Mouse (Mus musculus) stomach, embryonic 16.5 days (tissue): ENCODE results near the gene Npnt. TPM values are rescaled to one million over a fixed set of nuclear protein-coding genes. Genes with fewer than 3 reads are reported as not detected.

ENCODE experiments used
- ATAC-seq: fragments of 200-750 bp; cut with Nextera tagmentation; 2 replicates; pipeline ENCODE4 v1.8.0; 2017; ENCODE audit warnings: moderate number of reproducible peaks, moderate TSS enrichment; ENCODE audit not compliant: insufficient read depth, low FRiP score
- H3K27ac ChIP-seq: fragments of 300-500 bp; sonication (generic); 2 replicates; pipeline ENCODE4 v1.5.1; 2014; ENCODE audit warnings: low read length
- H3K27me3 ChIP-seq: fragments of 300-500 bp; sonication (generic); 2 replicates; pipeline ENCODE4 v1.6.1; 2014; ENCODE audit warnings: low read length, control low read depth, mixed read lengths; ENCODE audit not compliant: control insufficient read depth, insufficient read depth
- H3K36me3 ChIP-seq: fragments of 300-500 bp; sonication (generic); 2 replicates; pipeline ENCODE4 v1.6.1; 2014; ENCODE audit warnings: low read length; ENCODE audit not compliant: control insufficient read depth, insufficient read depth
- H3K4me1 ChIP-seq: fragments of 300-500 bp; sonication (generic); 2 replicates; pipeline ENCODE4 v1.6.1; 2014; ENCODE audit warnings: low read length, control low read depth, mixed read lengths; ENCODE audit not compliant: control insufficient read depth, insufficient read depth
- H3K4me2 ChIP-seq: fragments of 300-500 bp; sonication (generic); 2 replicates; pipeline ENCODE4 v1.6.1; 2014; ENCODE audit warnings: low read depth, low read length, mixed read lengths
- H3K4me3 ChIP-seq: fragments of 300-500 bp; sonication (generic); replicated peaks from 2 replicates; pipeline ENCODE4 v1.5.1; 2014; ENCODE audit warnings: mild to moderate bottlenecking, low read length
- H3K9ac ChIP-seq: fragments of 300-500 bp; sonication (generic); 2 replicates; pipeline ENCODE4 v1.6.1; 2014; ENCODE audit warnings: low read length
- H3K9me3 ChIP-seq: fragments of 300-500 bp; sonication (generic); replicated peaks from 2 replicates; pipeline ENCODE4 v1.6.1; 2016; ENCODE audit warnings: low read length, control low read depth; ENCODE audit not compliant: control insufficient read depth
- WGBS: fragments of 180-500 bp; shearing (Covaris S2); extraction: QIAGEN DNeasy Blood & Tissue Kit; methylation state at CpG from one replicate; pipeline ENCODE4 v1.1.7; 2014; 5-methylcytosine and 5-hydroxymethylcytosine counted together
- polyA plus RNA-seq: library from polyadenylated mRNA; unstranded; fragments of >200 nt; fragmentation: Nextera tagmentation; extraction: Ambion mirVana; gene quantifications from 2 replicates; pipeline ENCODE4 v1.2.1, GENCODE M21; 2015

The Npnt gene
- polyA plus RNA-seq, 1 experiment from 2014 or later: 67.3 TPM

DNA sequence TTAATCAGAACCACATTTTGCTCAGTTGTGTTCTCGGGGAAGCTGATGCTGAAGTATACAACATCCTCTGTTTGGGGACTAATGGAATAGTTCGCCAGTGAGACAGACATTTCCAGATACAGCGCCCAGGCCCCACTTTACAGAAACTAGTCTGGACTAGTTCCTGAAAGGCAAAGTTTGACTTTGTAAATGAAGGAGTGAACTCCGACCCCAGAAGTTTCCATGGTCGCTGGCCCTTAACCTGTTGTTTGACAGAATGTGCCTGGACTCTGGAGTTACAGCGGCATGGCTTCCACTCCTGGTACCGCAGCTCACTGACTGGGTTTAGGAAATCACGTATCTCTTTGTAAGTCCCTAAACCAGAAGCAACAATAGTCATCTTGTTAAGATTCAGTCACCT is 89.3 kb downstream of the Npnt start:
- Histone ChIP-seq H3K9ac (no peak overlapping the region), H3K4me3 (no peak overlapping the region), H3K27me3 (no peaks in the 10 kb centered on the region), H3K9me3 (no peaks in the 10 kb centered on the region), H3K4me2 (no peak overlapping the region), H3K4me1 (no peaks in the 10 kb centered on the region), H3K36me3 (no peaks in the 10 kb centered on the region), H3K27ac (no peak overlapping the region)
- WGBS: 58% methylated on average over 8 of the region's 8 CpGs
- ATAC-seq: no peak

DNA sequence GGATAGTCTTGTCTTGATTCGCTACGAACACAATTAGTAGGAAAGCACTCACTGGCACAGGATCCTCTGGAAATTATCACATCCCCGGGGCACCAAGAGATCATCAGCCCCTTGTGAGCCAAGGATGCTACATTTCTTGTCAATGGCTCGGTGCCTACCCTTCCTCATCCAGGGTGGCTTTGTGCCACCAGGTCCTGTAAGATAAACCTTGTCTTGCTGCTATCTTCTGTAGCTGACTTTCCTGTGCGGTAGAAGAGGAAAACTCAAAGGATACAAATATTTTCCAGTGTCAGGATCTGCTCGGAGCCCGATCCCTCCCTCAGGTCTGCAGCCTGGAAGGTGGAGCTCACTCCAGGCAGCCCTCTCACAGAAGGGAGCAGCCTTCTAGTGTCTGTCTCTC is 90.5 kb downstream of the Npnt start:
- no peaks in the 10 kb centered on the region for H3K9me3 ChIP-seq
- 73% methylated on average over 7 of the region's 7 CpGs for WGBS
- no peak overlapping the region for H3K4me3 ChIP-seq
- no peak overlapping the region for H3K9ac ChIP-seq
- H3K27ac ChIP-seq: no peak overlapping the region
- no peaks in the 10 kb centered on the region for H3K36me3 ChIP-seq
- H3K4me2 ChIP-seq: no peak overlapping the region
- H3K4me1 ChIP-seq: no peaks in the 10 kb centered on the region
- H3K27me3 ChIP-seq: no peaks in the 10 kb centered on the region
- ATAC-seq: no peak

DNA sequence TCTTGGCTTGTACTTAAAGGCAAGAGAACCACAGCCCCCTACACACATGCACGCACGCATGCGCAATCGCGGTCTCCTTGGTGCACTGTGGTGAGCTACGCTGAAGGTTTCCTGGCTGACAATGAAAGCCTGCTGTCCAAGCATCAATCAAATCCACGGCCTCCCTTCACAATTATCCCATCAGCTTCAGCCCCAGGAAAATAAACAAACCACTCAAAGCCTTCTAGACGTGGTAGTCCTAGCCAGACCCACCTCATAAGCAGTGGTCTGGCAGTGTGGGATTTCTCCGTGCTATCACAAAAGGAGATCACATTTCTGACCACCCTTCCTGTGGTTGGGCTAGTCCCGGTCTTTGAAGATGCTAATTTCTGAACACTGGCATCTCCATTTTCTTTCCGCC is 91.2 kb downstream of the Npnt start:
- H3K27me3 ChIP-seq: no peaks in the 10 kb centered on the region
- no peak overlapping the region for H3K4me3 ChIP-seq
- no peak overlapping the region for H3K9ac ChIP-seq
- H3K9me3 ChIP-seq: no peaks in the 10 kb centered on the region
- ATAC-seq: no peak
- no peaks in the 10 kb centered on the region for H3K4me1 ChIP-seq
- H3K27ac ChIP-seq: no peak overlapping the region
- 54% methylated on average over 11 of the region's 11 CpGs for WGBS
- H3K36me3 ChIP-seq: no peaks in the 10 kb centered on the region
- H3K4me2 ChIP-seq: no peak overlapping the region

DNA sequence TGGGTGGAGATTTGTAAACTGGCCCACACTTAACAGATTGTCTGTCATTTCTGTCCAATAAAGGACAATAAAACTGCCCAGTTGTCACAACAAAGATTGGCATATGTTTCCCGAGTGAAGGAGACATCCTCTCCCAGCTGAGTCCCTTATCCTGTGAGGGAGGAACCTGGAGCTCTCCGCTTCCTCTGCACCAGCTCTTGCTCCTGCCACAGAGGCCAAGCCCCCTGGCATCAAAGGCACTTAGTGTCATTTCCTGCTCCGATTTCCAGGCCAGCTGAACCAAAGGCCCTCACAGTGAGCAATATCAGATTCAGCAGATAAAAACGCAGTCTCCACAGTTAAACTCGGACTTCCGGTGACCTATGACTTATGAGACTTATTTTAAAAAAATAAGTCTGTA is 93.4 kb downstream of the Npnt start:
- no peak for ATAC-seq
- Histone ChIP-seq H3K9me3 (no peaks in the 10 kb centered on the region), H3K36me3 (no peaks in the 10 kb centered on the region), H3K27me3 (no peaks in the 10 kb centered on the region), H3K4me3 (no peak overlapping the region), H3K27ac (no peak overlapping the region), H3K4me1 (no peaks in the 10 kb centered on the region), H3K9ac (no peak overlapping the region), H3K4me2 (no peak overlapping the region)
- WGBS: 48% methylated on average over 6 of the region's 6 CpGs

DNA sequence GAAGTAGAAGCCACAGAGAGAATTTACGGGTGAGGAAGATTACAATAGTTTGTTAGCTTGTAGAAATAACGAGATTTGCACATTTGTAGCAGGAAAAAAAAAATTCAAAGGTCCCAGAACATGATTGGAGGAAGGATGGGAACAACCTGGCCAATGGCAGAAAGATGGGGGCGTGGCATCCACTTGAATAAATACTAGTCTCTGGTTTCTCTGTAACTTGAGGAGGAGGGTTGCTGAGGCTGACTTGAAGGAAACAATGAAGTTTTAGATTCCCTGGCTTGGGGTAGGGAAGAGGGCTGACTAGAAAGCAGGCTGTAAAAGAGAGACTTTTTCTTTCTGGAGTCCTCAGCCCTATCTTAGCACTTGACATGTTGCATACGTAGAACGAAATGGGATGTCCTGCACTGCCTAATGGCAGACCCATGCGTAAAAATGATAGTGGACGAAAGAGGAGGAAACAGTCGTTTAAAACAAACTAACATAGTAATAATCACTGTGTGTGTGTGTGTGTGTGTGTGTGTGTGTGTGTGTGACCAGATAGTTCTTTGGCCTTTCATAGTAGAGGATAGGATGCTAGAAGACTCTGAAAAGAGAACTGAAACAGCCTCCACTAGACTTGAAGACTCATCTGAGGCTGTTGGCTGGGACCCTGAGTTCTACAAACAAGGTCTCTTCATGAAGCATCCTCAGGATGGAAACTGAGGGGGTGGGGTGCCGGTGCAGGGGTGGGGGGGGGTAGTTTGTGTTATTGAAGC is 94.5 kb downstream of the Npnt start:
- Histone ChIP-seq H3K27me3 (no peaks in the 10 kb centered on the region), H3K27ac (no peak overlapping the region), H3K9ac (no peak overlapping the region), H3K36me3 (no peaks in the 10 kb centered on the region), H3K4me1 (no peaks in the 10 kb centered on the region), H3K9me3 (no peaks in the 10 kb centered on the region), H3K4me3 (no peak overlapping the region), H3K4me2 (no peak overlapping the region)
- no peak for ATAC-seq
- 50% methylated on average over 9 of the region's 9 CpGs for WGBS

DNA sequence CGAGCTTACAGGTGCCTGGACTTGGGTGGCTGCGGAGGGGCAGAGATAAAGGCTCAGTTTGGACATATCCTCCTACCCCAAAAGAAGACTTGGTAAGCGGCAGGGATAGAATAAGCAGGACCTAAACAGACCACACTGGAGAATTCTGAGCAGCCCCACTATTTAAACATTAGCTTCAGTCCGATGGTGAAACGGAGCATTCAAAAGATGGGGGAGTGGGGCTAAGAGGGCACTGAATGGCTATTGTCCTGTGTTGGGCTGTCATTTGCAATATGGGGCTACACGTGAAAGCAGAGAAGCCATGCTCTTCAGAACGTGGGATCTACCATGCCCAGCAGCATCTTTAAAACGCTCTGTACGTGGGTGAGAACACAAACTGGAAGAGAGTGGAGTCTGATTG is 95.8 kb downstream of the Npnt start:
- Histone ChIP-seq H3K4me2 (no peak overlapping the region), H3K9ac (no peak overlapping the region), H3K27ac (no peak overlapping the region), H3K36me3 (no peaks in the 10 kb centered on the region), H3K27me3 (no peaks in the 10 kb centered on the region), H3K9me3 (no peaks in the 10 kb centered on the region), H3K4me1 (no peaks in the 10 kb centered on the region), H3K4me3 (no peak overlapping the region)
- ATAC-seq: no peak
- WGBS: 86% methylated on average over 9 of the region's 9 CpGs

DNA sequence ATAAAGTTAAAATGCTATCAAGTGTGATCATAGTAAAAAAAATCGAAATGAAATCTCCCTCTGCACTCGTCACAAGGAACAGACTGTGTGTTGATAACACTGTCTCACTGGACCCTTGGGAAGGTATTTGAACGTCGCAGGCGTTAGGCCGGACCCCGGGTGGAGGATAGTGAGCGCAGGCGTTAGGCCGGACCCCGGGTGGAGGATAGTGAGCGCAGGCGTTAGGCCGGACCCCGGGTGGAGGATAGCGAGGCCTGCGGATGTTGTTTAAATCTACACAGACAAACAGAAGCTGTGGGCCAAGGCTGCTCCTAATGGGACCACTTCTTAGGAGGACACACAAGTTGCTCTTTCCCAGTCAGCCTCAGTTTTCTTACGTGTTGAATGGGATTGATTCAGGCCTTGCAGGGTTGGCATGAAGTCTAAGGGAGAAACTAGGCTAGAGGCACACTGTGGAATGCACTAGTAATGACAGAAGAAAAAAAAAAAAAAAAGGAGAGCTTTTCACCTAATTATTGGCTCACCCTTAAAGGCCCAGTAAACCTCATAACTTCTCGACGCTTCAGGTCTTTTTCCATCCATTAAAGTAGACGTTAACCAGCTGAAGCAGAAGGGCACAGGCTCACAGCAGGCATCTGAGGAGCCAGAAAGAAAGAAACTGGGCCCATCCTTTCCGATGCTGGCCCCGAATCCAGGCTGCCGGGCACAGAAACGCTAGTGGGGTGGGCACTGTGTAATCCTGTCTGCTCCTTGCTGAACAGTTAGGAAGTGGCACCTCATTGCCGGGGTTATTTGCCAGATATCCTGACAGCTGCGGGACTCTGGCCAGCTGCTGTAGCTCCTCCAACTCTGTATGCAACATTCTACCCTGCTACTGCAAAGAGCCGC is 98.0 kb downstream of the Npnt start:
- H3K27ac ChIP-seq: no peak overlapping the region
- no peak overlapping the region for H3K9ac ChIP-seq
- H3K4me3 ChIP-seq: no peak overlapping the region
- no peaks in the 10 kb centered on the region for H3K27me3 ChIP-seq
- H3K36me3 ChIP-seq: no peaks in the 10 kb centered on the region
- 66% methylated on average over 28 of the region's 28 CpGs for WGBS
- H3K4me1 ChIP-seq: no peaks in the 10 kb centered on the region
- H3K4me2 ChIP-seq: no peak overlapping the region
- H3K9me3 ChIP-seq: no peaks in the 10 kb centered on the region
- no peak for ATAC-seq

DNA sequence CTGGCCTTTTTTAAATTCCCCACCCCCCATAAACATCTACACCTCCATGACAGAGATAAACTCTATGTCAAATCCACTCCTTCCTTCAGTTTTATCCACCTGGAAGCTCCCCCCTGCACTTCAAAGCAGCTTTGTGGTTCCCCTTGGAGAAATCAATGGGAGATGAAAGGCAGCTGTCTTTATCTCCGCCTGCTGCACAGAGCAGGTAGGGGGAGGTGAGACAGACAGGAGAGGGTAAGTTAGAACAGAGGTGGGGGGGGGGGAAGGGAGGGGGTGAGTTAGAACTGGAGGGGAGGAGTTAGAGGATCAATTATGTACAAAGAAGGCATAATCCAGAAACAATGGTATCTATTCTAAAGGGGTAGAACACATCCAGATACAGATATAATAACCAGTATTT is 98.7 kb downstream of the Npnt start:
- H3K4me3 ChIP-seq: no peak overlapping the region
- no peaks in the 10 kb centered on the region for H3K9me3 ChIP-seq
- H3K4me1 ChIP-seq: no peaks in the 10 kb centered on the region
- H3K4me2 ChIP-seq: no peak overlapping the region
- 63% methylated on average over 1 of the region's 1 CpGs for WGBS
- no peak overlapping the region for H3K9ac ChIP-seq
- no peaks in the 10 kb centered on the region for H3K36me3 ChIP-seq
- no peaks in the 10 kb centered on the region for H3K27me3 ChIP-seq
- no peak overlapping the region for H3K27ac ChIP-seq
- ATAC-seq: no peak

DNA sequence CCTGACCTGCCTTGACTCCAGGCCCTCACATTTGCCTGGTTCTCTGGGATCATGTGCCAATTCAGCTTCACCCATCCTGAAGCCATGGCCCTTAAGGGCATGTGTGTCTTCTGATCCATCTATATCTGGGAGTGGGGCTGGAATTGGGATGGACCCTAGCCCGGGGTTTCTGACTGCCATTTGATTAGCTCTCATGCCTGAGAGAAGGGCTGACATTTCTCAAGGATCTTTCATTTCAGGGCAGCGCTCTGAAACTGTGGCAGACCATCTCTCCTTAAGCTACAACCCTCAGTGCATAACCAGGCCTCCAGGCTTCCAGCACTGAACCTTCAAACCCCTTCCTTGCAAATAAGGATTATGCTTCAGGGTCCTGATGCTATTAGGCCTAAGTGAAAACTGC is 99.7 kb downstream of the Npnt start:
- Histone ChIP-seq H3K27me3 (no peaks in the 10 kb centered on the region), H3K4me3 (no peak overlapping the region), H3K4me1 (no peaks in the 10 kb centered on the region), H3K4me2 (no peak overlapping the region), H3K9ac (no peak overlapping the region), H3K9me3 (no peaks in the 10 kb centered on the region), H3K27ac (no peak overlapping the region), H3K36me3 (no peaks in the 10 kb centered on the region)
- ATAC-seq: no peak
- WGBS: 82% methylated on average over 2 of the region's 2 CpGs
